Mouse (Mus musculus) left cerebral cortex, adult 9 months (tissue): ENCODE data around the gene Cd59b.

Experiments used
- DNase-seq, 2 experiments: peaks; one replicate each; pipeline ENCODE4 v3.0.0; 2022; ENCODE audit warnings: low spot score in 2 of 2

The Cd59b gene

GRCm38 (mm10) chr2:104069704-104070185 lies at the start of gene Cd59b:
TSS of gene Cd59b (plus strand) at chr2:104069849.
- DNase-seq = no peak

- no peak for DNase-seq
These were observed 46.6 kb upstream of the Cd59b start for GRCm38 (mm10) chr2:104023096-104023495.

- DNase-seq = no peak
These were observed 45.0 kb upstream of the Cd59b start for GRCm38 (mm10) chr2:104024656-104025055.

GRCm38 (mm10) chr2:104027458-104028138 lies 42.1 kb upstream of the Cd59b start, which contains the start of gene Fbxo3:
TSS of gene Fbxo3 (plus strand) at chr2:104027721.
- DNase-seq = peak; percentile 53 to 87

DNA sequence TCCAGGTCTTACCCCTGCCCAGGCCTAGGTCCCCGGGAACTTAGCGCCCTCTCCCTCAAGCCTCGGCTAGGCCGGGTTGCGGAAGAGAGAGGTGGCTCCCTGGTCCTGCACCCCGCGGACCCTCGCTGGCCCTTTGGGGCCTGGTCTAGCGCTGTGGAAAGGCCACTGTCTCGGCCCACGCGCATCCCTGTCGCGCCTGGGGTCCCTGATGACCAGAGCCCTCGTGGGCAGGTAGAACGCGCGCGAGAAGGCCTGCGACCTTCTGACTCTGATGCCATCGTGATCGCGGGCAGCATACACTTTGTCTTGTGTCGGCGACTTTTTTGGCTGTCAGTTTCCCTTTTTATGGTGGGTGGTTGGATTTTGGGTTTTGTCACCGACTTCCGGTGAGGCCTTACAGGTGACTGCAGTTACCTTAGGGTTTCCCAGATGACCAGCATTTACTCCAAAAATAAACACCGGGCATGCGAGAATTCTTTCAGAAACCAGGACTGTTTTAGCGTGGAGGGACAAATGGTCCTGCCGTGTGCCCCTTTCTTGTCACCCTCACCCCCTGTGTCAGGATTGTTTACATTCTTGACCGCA lies 41.4 kb upstream of the Cd59b start, which contains the start of gene 4931422A03Rik:
Gene 4931422A03Rik (minus strand): TSS at position 223 of the 585 bp plus-strand sequence.
- DNase-seq = no peak

- no peak for DNase-seq
These were observed 40.6 kb upstream of the Cd59b start for GRCm38 (mm10) chr2:104029074-104029473.

DNA sequence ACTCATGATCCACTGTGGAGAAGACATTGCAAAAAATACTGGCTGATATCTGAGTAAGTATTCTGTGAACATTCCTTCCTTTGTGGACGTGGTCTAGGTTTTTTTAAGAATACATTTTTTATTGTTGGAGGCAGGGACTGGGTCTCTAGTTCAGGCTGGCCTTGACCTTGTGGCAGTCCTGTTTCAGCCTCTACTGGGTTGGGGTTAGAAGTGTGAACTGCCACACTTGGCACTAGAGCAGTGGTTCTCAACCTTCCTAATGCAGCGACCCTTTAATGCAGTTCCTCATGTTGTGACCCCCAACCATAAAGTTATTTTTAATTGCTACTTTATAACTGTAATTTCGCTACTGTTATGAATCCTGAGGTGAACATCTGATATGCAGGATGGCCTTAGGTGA lies 39.3 kb upstream of the Cd59b start:
- no peak for DNase-seq

- no peak for DNase-seq
These were observed 37.6 kb upstream of the Cd59b start for GRCm38 (mm10) chr2:104032056-104032455.

- peak; percentile 36 to 76 for DNase-seq
These were observed 34.7 kb upstream of the Cd59b start for GRCm38 (mm10) chr2:104034832-104035472.

DNA sequence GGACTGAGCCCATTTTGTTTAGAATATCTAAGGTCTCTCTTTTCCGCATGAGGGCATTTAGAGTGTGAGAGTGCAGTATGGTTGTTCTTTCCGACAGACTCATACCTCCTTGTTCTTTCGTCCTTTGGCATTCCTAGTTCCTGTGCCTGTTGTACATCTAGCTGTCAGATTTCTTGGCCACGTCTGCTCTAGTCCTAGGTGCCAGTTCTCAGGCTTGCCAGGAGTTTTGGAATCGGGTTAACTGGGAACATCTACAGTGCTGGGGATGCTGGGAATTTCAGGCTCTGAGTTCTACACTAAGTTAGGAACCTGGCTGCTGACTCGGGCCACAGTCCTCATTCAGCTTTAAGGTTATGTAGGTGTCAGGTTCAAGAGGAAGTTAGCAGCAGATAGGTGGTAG lies 34.1 kb upstream of the Cd59b start:
- DNase-seq = no peak

DNA sequence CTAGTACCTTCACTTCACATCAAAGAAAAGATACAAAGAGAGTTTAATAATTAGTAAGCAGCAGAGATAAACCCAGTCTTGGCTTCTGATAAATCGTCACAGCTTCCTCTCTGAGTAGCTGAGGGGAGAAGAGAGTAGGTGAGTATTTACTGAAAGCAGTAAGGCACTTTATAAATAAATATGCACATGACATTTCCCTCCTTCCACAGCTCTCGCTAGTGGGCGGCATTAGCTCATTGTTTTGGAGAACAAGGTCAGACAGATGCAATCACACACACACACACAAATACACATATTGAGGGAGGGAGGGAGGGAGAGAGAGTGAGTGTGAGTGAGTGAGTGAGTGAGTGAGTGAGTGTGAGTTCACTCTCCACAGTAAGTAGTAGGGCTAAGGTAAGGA lies 33.3 kb upstream of the Cd59b start:
- no peak for DNase-seq

DNA sequence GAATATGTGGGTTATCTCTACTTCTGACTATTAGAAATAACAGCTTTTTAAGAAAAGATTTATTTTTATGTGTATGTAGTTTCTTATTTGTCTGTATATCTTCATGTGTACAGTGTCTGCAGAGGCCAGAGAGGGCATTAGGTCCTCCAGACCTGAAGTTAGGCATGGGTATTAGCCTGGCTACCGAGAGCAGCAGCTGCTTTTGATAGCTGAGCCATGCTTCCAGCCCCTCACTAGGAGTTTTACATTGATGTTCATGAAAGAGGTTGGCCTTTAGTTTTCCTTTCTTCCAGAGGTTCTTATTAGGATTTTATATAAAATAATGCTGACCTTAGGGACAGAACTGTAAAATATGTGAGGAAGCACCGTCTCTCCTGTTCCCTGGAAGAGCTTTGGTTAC lies 31.4 kb upstream of the Cd59b start:
- DNase-seq = no peak

- no peak for DNase-seq
These were observed 28.0 kb upstream of the Cd59b start for GRCm38 (mm10) chr2:104041632-104042031.

- no peak for DNase-seq
These were observed 26.9 kb upstream of the Cd59b start for GRCm38 (mm10) chr2:104042766-104043165.

DNA sequence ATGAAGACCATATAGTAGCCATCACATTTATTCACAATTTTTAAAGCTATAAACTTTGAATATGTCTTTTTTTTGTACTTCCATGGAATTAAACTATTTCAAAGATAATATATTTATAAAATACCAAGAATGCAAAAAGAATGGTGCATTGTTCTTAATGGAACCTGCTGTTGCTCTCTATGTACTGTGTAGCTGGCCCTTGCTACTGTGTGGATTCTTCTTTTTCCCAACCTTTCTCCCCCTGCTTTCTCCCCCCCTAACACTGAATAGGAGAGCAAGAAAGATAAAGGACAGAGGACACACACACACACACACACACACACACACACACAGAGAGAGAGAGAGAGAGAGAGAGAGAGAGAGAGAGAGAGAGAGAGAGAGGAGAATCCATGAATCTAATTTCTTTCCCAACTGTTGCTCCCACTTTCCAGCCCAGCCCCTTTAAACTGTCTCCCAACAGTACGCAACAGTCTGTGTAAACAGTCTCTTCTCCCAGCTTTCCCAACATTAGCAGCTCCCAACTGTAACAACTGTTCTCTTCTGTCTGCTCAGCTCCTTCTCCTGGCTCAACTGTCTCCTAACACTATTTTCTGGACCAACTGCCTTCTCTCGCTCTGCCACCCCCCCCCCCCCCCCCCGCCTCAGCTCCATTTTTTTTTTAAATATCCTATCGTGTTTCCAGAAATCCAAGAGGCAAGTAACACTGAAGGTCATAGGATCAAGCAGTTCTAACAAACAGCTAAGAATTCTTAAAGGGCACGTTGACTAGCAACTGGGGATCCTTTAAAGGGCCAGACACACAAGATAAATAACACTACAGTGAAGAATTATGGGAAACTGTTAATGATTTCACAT lies 25.8 kb upstream of the Cd59b start:
- DNase-seq = no peak

DNA sequence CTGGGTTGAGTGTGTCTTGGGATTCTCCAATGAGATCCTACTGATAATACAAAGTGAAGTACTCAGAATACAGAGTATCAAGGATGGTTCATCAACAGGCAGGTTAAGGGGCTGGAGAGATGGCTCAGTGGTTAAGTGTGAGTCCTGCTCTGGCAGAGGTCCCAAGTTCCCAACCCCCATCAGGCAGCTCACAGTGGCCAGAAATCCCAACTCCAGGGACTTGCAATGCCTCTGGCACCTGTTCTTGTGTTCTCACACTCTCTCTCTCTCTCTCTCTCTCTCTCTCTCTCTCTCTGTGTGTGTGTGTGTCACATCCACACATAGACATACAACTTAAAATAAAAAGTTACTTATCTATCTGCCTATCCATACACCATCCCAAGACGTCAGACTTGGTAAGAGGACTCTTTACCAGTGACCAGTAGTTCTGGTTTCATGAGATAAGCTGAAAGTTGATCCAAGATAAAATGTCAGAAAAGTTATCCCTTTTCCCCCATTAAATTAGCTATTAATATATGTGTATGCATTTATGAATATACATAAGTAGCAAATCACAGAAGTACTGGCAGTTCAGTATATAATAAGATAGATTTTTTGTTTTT lies 25.1 kb upstream of the Cd59b start:
- no peak for DNase-seq

GRCm38 (mm10) chr2:104058381-104058780 lies 11.3 kb upstream of the Cd59b start:
- DNase-seq = no peak

DNA sequence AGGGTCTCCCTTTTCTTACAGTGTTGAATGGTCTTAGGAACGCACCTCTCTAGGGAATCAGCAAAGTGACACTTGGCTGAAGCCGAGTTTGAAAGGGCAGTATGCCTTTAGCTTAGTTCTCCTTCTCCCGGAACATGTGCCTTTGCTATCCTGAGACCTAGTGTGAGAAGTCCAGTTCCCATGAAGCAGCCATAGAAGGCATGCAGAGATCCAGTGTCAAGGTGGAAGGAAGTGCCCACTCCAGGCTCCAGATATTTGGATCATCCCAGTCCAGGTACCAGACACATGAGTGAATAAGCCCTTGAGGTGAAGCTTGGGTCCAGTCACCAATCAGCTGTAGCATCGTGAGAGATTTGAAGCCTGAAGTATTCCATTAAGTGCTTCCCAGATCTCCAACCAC lies 10.7 kb upstream of the Cd59b start:
- no peak for DNase-seq

- DNase-seq = peak in 1 of 2 experiments; percentile 33
These were observed 9.9 kb upstream of the Cd59b start for GRCm38 (mm10) chr2:104059786-104060185.

- no peak for DNase-seq
These were observed 8.7 kb upstream of the Cd59b start for GRCm38 (mm10) chr2:104060996-104061395.

DNA sequence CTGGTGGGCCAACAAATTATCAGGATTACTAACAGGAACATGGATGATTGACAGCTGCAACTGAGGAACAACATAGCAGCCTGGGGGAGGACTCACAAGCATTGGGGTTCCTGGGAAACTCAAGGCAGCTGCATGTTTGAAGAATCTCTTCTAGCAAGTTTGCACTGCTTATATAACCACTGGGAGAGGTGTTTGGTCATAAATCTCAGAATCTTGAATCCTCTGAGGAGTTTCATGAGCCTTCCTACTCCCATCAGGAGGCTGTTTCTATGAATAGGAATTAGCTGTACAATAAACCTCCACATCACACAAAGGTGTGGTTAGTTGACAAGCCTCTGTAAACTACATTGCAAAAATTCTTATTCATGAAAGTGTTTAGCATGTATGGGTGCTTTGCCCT lies 7.0 kb upstream of the Cd59b start:
- DNase-seq = no peak
